Mouse (Mus musculus) G1E-ER4 (cell line): ENCODE data around the gene Spz1. TPM values are rescaled to one million over a fixed set of nuclear protein-coding genes. Genes with fewer than 3 reads are reported as not detected.

Experiments used
- GATA1 ChIP-seq: IDR thresholded peaks from one replicate; pipeline ENCODE4 v1.8.0; 2012; ENCODE audit warnings: low read length, inconsistent platforms
- polyA plus RNA-seq: library from polyadenylated mRNA; stranded (reverse); fragments of >175 nt; gene quantifications from 2 replicates; pipeline ENCODE4 v1.2.3, GENCODE M21; 2012

The Spz1 gene
- polyA plus RNA-seq, 1 experiment, result not detected

GRCm38 (mm10) chr13:92591225-92591624 is 15.3 kb upstream of the Spz1 start:
- no peak for TF ChIP-seq GATA1

GRCm38 (mm10) chr13:92589255-92589654 is 13.3 kb upstream of the Spz1 start:
- no peak for TF ChIP-seq GATA1

GRCm38 (mm10) chr13:92588704-92589103 is 12.7 kb upstream of the Spz1 start:
- no peak for TF ChIP-seq GATA1

DNA sequence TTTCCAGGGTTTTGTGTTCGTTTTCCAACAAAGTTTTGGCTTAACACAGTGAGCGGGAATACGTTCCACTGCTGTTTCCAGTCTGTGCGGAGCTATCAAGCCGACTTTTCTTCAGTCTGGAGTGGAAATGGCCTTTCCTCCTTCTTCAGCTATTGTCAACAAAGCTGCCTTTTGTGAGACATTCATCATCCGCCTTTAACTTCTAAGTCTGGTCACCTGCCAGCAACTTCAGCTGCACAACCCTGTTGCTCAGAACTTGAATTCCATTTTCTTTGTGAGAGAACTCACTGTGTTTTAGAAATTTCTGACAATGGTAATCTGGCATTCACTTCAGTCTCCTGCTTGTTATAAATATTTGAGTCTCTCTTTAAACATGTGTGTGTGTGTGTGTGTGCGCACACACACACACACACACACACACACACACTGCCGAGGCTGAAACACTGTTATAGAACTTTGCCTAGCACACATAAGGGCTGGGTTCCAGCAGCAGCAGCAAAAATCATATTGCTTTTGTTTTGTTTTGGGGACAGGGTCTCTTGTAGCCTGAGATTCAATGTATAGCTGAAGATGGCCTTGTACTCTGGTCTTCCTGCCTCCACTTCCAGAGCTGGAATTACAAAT is 8.2 kb upstream of the Spz1 start:
- TF ChIP-seq GATA1, result no peak

- TF ChIP-seq GATA1, result no peak
These were observed 4.5 kb upstream of the Spz1 start for GRCm38 (mm10) chr13:92580220-92581043.

DNA sequence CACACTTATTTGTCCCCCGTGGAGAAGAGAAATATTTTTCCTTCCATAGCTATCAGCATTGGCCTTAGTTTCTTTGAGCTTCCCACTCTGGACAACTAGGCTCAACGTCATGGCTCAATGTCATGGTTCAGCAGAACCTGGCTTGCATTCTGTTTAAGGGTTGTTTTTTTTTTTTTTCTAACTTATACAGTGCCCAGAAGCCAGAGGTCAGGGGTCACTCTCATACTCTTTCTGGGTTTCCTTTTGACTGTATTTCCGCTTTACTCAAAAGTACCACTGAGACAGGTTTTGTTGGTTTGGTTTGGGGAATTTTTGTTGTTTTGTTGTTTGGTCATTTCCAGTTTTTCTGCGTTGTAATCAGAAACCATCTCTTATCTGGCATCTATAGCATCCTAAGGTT is 2.2 kb upstream of the Spz1 start:
- TF ChIP-seq GATA1, result no peak

- no peak for TF ChIP-seq GATA1
These were observed 716 bp upstream of the Spz1 start for GRCm38 (mm10) chr13:92576688-92577087.

GRCm38 (mm10) chr13:92559429-92559828 is 16.5 kb downstream of the Spz1 start:
- TF ChIP-seq GATA1, result no peak

DNA sequence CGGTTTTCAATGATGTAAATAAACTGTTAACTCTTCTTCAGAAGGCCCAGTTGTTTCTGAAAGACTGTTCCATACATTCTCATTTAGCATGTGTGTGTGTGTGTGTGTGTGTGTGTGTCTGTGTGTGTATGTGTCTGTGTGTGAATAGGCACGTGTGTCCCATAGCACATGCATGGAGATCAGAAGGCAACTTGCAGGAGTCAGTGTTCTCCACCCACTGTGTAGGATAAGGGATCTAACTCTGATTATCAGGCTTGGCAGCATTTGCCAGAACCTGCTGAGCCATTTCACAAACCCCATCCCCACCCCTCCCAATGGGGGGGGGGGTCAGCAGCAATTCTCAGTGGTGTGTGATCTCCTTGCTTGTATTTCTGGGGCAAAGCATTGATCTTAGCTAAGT is 18.7 kb downstream of the Spz1 start:
- no peak for TF ChIP-seq GATA1

GRCm38 (mm10) chr13:92556458-92557126 is 19.4 kb downstream of the Spz1 start:
- TF ChIP-seq GATA1, result no peak

DNA sequence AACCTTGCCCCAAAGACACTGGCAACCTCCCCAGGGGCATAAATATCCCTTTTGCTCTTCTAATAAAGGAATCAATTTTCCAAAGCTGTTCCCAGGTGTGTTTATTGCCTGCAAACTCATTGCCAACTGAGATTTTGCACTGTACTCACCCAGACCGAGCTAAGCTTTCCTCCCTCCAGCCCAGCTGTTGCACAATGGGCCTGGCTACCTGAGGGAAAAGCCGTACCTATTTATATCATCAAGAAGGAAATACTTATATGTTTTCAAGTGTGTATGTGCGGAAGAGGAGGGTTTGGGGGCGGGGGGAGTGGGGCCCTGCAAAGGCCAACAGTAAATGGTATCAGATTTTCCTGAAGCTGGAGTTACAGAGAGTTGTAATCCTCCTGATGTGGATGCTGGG is 28.9 kb downstream of the Spz1 start:
- TF ChIP-seq GATA1, result no peak

- no peak for TF ChIP-seq GATA1
These were observed 35.0 kb downstream of the Spz1 start for GRCm38 (mm10) chr13:92540997-92541396.

DNA sequence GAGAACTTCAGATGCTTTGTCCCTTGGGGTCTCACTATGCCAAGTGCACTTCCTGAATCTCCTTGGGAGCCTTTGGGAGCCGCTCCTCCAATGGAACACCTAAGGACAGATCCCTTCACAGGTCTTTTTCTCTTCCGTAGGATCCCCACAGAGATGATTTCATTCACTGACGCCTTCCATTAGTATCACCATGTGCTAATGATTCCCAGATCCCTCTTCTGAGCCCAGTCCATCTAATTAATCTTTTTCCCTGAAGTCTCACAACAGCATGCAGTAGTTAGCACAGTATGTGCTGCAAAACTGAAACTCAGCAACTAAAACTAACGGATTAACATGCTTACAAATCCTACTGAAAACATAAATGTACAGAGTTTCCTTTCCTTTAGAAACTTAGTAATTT is 36.8 kb downstream of the Spz1 start:
- TF ChIP-seq GATA1, result no peak

DNA sequence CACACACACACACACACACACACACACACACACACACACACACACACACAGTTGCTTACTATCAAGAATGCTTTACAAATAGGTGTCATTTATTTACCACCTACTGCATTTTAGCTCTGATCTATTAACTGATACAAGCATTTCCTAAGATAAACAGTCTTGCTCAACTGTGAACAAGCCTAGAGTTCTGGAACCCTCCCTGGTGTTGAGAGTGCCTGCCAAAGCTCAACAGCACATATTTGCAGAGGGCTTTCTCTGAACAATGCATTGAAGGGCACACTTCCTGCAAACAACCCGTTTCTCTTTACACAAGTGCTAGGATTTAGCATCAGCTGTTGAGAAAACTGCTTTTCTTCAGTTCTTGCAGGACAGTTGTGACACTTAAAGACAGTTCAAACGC is 42.2 kb downstream of the Spz1 start:
- no peak for TF ChIP-seq GATA1

DNA sequence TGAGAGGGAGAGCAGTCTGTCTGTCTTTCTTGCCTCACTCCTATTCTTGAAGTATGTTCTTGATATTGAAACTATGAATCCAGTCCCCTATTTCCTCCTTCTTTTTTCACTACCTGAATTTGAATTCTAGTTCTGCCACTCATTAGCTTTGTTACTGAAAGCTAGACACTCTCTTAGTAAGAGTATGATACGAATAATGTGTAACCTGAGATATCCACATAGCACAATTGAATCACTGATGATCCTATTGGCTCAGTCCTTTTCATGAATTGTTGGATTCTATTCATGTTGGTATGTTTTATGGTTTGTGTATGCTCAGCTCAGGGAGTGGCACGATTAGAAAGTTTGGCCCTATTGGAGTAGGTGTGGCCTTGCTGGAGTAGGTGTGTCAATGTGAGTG is 43.8 kb downstream of the Spz1 start:
- TF ChIP-seq GATA1, result no peak

DNA sequence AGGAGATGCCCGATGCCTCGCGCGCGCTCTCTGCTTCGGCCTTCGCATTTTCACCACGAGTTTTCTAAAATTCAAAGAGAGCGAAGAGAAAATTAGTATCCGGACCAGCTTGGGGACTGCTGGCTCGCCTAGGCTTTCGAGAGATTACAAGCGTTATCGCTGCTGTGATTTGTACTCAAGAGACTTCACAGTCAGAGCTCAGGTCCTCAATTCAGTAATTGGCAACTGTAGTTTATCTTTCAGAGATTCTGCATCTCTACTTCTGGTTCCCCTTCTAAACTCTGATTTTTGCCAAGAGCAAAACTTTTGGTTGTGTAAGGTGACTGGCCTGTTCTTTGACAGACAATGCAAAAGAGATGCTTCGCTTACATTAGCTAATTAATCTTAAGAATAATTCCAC is 44.7 kb downstream of the Spz1 start:
- TF ChIP-seq GATA1, result no peak
